Mouse (Mus musculus) brain, adult 10 weeks (tissue): ENCODE results near the gene Sval3. TPM values are rescaled to one million over a fixed set of nuclear protein-coding genes. Genes with fewer than 3 reads are reported as not detected.

Source experiments
- polyA plus RNA-seq: library from polyadenylated mRNA; stranded (reverse); fragments of 350-450 nt; fragmentation: Illumina TruSeq; extraction: RNeasy Lipid Tissue Mini Kit (QIAGEN cat#74804); gene quantifications from one replicate; pipeline ENCODE4 v1.2.3, GENCODE M21; 2015; ENCODE audit warnings: low read depth, low replicate concordance

The Sval3 gene
- not detected for polyA plus RNA-seq

GRCm38 (mm10) chr6:41967840-41968239, at the start of gene Sval3:
Gene Sval3 (plus strand): TSS chr6:41968140.

GRCm38 (mm10) chr6:41951330-41951729, 16.6 kb upstream of the Sval3 start, which contains the start of gene Sval1:
Gene Sval1 (plus strand): TSS chr6:41951630.

Other genes with a start within 250 kb of the Sval3 start
- gene Olfr459, start 193.0 kb upstream of the Sval3 start, polyA plus RNA-seq, result not detected
- not detected for gene Pip, start 120.6 kb upstream of the Sval3 start, polyA plus RNA-seq
- gene Sval2, start 115.2 kb upstream of the Sval3 start, polyA plus RNA-seq, result not detected
- gene Sval1, start 16.5 kb upstream of the Sval3 start, polyA plus RNA-seq, result not detected
- not detected for gene Sva, start 70.3 kb downstream of the Sval3 start, polyA plus RNA-seq
- gene Tas2r139, start 172.8 kb downstream of the Sval3 start, polyA plus RNA-seq, result not detected
- gene Tas2r144, start 247.2 kb downstream of the Sval3 start, polyA plus RNA-seq, result not detected